Mouse (Mus musculus) brown adipose tissue, adult 24 weeks (tissue): Measurements from ENCODE around the gene Prr7. TPM values are rescaled to one million over a fixed set of nuclear protein-coding genes. Genes with fewer than 3 reads are reported as not detected.
A peak's percentile ranks its signal among the peaks of the same experiment; 100 is the strongest.

Source experiments
- H3K27ac ChIP-seq: fragments of 200-500 bp; replicated peaks from 2 replicates; pipeline ENCODE4 v1.5.1; 2012; ENCODE audit warnings: low read depth, mild to moderate bottlenecking, low read length
- H3K4me1 ChIP-seq: fragments of 200-500 bp; 2 replicates; pipeline ENCODE4 v1.6.1; 2012; ENCODE audit warnings: low read length, mixed read lengths; ENCODE audit not compliant: control insufficient read depth, insufficient read depth, insufficient read length
- H3K4me3 ChIP-seq: fragments of 200-500 bp; 2 replicates; pipeline ENCODE4 v1.5.1; 2012; ENCODE audit warnings: low read depth, mild to moderate bottlenecking, low read length, moderate library complexity; ENCODE audit not compliant: insufficient read depth
- polyA plus RNA-seq: library from polyadenylated mRNA; stranded (reverse); fragments of >200 nt; gene quantifications from 2 replicates; pipeline ENCODE4 v1.2.4, GENCODE M21; 2012; ENCODE audit not compliant: missing spikeins, insufficient read depth, insufficient read length

Gene Prr7
- polyA plus RNA-seq, 1 experiment = not detected

DNA sequence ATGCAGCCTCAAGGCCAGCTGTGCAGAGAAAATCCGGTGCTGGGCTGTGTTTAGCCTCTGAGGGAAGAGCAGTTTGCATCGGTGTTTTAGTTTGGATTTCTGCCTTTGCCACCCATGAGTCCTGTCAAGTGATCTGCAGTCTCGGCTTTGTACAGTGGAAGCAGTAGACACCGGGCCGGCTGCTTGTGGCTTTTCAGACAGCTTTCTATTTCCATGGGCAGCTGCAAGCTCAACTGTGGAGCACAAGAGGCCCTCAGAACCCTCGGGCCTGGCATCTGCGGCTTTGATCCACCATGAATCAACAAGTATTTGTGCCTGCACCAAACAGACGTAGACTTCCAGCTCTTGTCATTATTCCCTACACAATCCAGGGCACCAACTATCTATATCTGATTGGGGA, 38.3 kb downstream of the Prr7 start:
- Histone ChIP-seq H3K27ac (no peak overlapping the region), H3K4me3 (no peak overlapping the region), H3K4me1 (no peaks in the 10 kb centered on the region)

DNA sequence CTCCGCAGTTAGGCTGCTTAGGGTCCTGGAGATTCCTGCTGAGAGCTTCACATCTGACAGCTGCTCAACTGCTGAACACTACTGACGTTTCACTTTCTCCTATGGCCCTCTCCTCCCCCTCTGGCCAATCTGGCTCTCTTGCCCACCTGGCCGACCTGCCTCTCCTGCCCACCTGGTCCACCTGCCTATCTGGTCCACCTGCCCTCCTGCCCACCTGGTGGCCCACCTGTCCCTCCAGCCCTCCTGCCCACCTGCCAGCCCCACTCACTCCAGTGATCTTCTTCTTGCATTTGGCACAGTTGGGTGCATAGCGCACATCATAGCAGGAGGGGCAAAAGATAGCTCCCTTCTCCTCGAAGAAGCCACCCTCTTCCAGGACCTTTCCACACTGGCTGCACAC, 40.3 kb downstream of the Prr7 start:
- Histone ChIP-seq H3K4me1 (no peaks in the 10 kb centered on the region), H3K27ac (no peak overlapping the region), H3K4me3 (no peak overlapping the region)

DNA sequence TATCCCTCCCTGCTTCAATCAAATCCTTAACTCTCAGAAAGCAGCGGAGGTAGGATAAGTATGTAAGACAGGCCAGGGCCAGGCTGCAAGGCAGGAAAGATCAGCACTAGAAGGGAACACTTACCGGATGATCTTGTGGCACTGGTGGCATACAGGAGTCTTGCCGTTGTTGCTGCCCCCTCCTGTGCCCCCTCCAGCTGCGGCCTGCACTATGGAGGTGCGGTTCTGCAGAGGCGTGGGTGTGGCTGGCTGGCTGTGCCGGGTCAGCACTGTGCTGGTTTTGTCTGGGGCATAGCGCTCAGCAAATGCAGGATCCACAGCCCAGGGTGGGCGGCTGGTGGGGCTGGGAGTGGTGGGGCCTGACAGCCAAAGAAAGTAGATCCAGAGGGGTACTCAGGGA, 41.7 kb downstream of the Prr7 start:
- Histone ChIP-seq H3K4me3 (no peak overlapping the region), H3K27ac (no peak overlapping the region), H3K4me1 (no peaks in the 10 kb centered on the region)

DNA sequence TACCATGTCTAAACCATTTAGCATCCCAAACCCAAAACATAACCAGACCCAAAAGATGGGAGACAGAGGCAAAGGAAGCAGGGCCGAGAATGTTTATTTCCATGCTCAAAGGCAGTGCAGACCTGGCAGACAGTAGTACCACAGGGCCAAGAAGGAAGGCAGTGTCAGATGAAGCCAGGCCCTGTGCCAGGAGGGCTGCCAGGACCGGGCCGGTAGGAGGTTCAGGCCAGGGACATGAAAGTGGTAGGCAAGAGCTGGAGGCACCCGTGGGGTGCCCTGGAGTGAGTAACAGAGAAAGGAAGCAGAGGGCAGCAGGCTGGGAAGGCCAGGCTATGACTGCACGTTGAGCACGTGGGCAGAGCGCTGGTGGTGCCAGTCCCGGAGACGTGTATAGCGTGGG, 42.6 kb downstream of the Prr7 start:
- H3K4me1 ChIP-seq = 0 out of 2 replicates have a peak, but pooled peaks cover 5% of the 10 kb centered on the region
- H3K4me3 ChIP-seq = no peak overlapping the region
- H3K27ac ChIP-seq = no peak overlapping the region

DNA sequence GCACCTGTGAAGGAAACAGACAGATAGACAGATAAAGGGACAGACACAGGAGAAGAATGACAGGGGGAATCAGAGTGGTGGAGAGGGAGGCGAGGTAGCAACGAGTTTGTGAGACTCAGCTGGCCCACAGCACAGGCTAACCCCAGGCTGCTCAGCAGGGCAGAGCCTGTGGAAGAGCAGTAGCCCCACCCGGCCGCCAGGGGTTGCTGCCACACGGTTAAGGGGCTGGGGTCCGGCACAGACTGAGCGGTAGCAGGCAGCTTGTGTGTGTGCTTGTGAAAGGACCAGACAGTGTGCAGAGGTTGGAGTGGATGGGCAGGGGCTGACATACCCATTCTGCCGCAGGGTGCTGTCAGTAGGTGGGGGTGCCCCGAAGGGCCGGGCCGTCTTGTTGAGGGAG, 43.8 kb downstream of the Prr7 start:
- Histone ChIP-seq H3K4me3 (no peak overlapping the region), H3K27ac (no peak overlapping the region), H3K4me1 (0 out of 2 replicates have a peak, but pooled peaks cover 5% of the 10 kb centered on the region)

DNA sequence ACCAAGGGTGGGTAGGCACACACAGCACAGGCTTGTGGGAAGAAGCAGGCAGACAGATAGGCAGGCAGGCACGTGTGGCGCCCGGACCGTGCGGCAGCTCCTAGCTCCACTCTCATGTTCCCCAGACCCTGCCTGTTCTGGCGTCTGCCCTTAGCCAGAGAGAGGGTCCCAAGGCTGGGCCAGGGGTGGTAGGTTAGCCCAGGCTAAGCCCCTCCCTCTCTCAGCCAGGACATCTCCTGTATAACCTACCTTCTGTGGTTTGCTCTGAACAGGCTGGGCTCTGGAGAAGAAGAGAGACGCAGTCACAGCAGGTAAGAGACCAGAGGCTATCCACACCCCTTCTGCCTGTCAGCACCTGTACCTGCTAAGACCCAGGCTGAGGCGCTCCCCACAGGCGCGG, 44.5 kb downstream of the Prr7 start:
- 0 out of 2 replicates have a peak, but pooled peaks cover 5% of the 10 kb centered on the region for H3K4me1 ChIP-seq
- H3K27ac ChIP-seq = no peak overlapping the region

DNA sequence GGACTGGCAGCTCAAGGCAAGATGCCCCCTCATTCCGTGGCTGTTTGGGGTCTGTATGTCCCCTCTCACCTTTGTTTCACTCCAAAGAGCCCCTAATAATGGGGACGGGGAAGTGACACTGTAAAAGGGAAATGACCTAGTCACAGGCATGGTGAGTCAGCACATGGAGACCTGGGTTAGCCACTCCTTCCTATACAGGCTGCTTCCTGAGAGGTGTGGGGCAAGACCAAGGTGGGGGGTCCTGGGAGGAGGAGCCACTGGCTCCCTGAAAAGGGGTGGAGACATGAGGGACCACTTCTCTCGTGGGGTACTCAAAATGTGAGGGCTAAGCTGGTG, 46.2 kb downstream of the Prr7 start:
- 0 out of 2 replicates have a peak, but pooled peaks cover 5% of the 10 kb centered on the region for H3K4me1 ChIP-seq
- H3K27ac ChIP-seq = peak overlapping the region; percentile 85
- no peak overlapping the region for H3K4me3 ChIP-seq

More for the DNA sequence above, 44.5 kb downstream of the Prr7 start:
- H3K4me3 ChIP-seq = no peak overlapping the region

DNA sequence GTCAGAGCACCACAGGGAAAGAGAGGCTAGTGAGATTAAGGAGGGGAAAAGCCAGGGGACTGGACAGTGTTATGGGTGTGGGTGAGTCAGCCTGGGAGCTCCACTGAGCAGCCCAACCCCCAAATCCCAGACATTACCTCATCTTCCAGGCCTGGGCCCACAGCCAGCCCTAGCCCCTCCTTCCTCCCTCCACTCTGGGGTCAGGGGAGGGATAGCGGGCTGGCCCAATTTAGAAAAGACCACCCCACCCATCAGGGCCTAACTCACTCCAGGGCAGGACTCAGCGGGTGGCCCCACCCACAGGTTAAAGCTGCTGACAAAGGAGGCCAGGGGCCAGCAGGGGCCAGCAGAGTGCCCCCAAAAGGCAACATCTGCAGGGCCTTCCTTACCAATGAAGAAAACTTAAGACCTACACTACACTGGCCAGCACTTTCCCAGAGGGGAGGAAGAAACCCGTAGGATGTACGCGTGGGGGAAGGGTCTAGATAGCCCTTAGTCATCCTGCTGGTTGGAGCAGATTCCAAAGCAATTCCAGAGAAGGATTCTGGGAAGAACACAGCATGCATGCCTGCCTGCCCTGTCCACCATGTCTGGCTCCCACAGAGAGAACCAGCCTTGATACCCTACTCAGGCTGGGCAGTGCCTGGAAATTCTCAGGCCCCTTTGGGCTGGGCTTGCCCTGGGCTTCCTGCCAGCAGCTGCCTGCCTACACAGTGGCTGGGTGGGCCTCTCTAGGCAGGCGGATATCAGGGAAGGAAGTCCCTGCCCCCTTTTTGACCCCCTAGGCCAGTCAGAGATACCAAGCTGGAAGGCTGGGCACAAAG, 46.8 kb downstream of the Prr7 start:
- Histone ChIP-seq H3K4me1 (0 out of 2 replicates have a peak, but pooled peaks cover 5% of the 10 kb centered on the region), H3K4me3 (0 out of 2 replicates have a peak overlapping the region, but pooled peaks have one; percentile 4), H3K27ac (peak overlapping the region; percentile 85)

DNA sequence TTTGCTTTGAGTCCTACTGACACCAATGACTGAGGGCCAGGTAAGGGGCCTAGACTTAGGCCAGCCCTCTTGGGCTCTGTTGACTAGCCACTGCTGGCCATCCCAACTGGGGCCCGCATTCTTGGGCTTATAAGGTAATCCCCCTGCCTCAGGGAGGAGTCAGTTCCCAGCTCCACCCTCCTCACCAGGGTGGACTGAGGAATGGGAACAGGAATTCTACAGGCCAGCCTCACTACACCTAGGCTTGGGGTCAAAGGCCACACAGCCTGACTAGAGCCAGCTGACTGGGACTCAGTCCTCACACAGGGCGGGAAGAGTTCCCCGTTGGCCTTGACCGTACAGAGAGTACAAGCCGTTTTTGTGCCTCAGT, 47.4 kb downstream of the Prr7 start:
- Histone ChIP-seq H3K4me1 (0 out of 2 replicates have a peak, but pooled peaks cover 5% of the 10 kb centered on the region), H3K27ac (peak overlapping the region; percentile 61), H3K4me3 (peak overlapping the region; percentile 90)

DNA sequence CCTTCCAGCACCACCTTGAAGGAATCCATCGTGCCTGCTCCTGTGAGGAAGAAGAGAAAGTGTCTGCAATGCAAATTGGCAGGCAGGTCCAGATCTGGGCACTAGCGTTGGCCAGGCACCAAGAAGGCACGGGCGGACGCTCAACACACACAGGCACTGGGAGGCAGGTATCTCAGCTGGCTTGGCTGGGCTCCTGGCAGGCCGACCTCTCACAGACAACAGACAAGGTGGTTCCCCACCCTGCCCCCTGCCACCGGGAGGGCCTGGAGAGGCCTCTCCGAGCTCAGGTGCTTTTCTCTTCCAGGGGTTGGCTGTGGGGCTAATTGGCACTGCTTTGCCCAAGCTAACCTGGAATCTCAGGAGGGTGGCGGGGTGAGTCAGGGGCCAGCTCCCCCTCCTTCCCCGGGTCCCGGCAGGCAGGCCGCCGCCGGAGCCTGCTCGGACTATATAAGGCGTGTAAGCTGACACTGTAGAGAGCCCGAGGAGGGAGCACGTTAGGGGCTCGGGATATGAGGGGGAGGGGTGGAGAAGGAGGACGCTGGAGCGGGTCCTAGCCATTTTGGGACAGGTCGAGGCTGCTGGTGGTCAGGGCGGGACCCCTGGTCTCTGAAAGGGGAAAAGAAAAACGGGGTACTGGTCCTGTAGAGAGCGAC, 48.4 kb downstream of the Prr7 start:
- Histone ChIP-seq H3K27ac (peak overlapping the region; percentile 61), H3K4me3 (peak overlapping the region; percentile 90), H3K4me1 (0 out of 2 replicates have a peak, but pooled peaks cover 5% of the 10 kb centered on the region)

DNA sequence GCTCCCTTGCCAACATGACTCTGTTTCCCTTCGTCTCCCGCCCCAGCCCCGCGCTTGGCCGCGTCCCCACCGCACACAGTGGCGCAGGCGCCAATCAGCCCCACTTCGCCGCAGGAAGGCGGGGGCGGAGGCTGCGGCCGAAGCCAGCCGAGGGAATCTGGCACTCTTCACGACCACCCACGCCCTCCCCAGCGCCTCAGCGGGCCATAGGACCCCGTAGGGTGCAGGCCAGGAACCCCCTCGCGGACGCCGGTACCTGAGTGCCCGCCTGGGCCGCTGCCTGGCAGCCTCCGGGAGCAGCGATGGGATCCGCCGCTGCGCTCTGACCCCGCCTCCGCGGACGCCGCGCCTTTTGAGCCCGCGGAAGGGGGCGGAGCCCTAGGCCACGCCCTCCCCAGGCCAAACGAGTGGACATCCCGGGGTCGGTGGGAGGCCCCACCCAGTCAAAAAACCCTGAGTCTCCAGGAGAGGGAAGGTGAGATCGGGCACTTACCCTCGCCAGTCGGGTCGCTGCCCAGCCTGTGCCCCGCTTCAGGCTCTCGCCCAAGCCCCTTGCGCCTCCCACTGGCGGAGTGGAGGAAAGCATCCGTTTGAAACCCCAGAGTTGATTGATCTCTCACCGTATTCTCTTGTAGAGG, 49.2 kb downstream of the Prr7 start, which contains the start of gene Pdlim7:
Gene Pdlim7, minus strand, starts transcription at position 566 of the 638 bp plus-strand sequence.
- H3K4me1 ChIP-seq = 0 out of 2 replicates have a peak, but pooled peaks cover 5% of the 10 kb centered on the region
- peak within 1 kb of the TSS; percentile 77 for H3K27ac ChIP-seq
- peak within 1 kb of the TSS; percentile 90 for H3K4me3 ChIP-seq

DNA sequence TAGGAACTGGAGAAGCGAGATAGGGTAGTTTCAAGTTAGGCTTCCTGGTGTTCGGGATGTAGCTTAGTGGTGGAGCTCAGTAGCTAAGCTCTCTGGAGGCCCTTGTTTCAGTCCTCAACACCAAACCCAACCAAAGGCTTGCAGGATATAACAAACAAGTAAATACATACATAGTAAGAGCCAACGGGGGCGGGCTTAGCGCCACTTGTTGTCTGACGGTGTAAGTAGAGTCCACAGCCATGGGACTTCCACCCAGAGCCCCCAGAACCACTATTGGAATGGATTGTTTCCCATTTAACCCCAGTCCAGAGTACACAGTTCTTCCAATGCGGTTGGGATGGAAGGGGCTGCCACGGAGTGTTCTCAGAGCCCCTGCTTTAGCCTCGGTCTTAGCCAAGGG, 49.8 kb downstream of the Prr7 start:
- no peak overlapping the region for H3K27ac ChIP-seq
- H3K4me3 ChIP-seq = no peak overlapping the region
- 0 out of 2 replicates have a peak, but pooled peaks cover 5% of the 10 kb centered on the region for H3K4me1 ChIP-seq

DNA sequence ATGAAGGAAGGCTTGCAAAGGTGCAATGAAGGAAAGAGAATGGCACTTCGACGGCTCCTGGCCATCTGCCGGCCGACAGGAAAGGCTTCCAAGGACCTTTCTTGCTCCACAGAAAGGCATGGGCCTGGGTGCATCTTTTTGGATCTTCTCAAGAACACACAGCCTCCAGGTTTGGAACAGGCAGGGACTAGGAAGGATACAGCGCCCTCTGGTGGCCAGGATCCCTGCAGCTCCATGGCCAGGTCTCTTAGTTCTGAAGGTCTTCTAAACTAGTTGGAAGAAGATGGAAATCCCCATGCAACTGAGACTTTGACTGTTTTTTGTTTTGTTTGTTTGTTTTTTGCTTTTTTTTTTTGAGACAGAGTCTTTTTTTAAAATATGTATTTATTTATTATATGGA, 52.9 kb downstream of the Prr7 start:
- no peak overlapping the region for H3K27ac ChIP-seq
- H3K4me3 ChIP-seq = no peak overlapping the region
- H3K4me1 ChIP-seq = no peaks in the 10 kb centered on the region

DNA sequence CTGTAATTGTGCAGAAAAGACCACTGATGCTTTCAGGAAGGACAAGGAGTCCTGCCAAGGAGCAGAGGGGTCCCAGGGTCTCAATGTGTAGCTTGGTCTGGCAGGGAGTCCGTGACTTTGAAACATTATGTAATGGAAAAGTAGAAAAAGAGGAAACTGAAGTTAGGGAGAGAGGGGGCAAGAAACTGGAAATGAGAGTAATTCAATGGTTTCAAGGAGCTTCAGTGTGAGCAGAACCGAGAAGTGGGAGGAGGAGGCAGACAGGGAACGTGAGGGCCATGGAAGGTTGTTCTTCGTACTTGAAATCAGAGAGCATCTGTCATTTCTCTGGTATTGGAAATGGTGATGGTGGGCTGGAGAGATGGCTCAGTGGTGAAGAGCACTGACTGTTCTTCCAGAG, 55.5 kb downstream of the Prr7 start:
- Histone ChIP-seq H3K4me3 (no peak overlapping the region), H3K4me1 (peaks cover 2% of the 10 kb centered on the region; the same call in 1 of the 2 replicates), H3K27ac (no peak overlapping the region)

DNA sequence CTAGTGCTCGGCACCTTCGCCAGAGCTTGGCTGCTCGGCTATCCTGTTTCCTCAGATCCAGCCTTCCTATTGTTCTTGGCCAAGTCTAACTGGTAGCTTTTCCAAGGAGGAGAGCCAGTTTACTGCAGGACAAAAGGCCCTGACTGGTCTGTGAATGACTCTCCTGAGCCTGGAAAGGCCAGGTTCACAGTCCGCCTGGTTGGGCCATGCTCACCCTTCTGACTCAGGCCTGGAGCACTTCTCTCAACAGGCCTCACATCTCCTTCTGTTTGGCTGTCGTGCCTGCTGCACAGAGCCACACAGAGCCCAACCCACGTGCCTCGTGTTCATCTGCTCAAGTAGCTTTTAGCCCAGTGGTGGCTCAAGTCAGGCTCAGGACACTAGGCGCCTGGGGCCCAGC, 58.7 kb downstream of the Prr7 start:
- Histone ChIP-seq H3K27ac (peak overlapping the region; percentile 32), H3K4me1 (peaks cover 7% of the 10 kb centered on the region), H3K4me3 (no peak overlapping the region)
